Mouse (Mus musculus): ENCODE data around the gene Atp11a.

Gene Atp11a

GRCm38 (mm10) chr8:12772319-12772718 lies 15.5 kb downstream of the Atp11a start:
- DNase-seq (ENCODE audit: low spot score): no peak

- DNase-seq (ENCODE audit: low spot score): no peak
Measured at GRCm38 (mm10) chr8:12773914-12774313, 17.1 kb downstream of the Atp11a start.

GRCm38 (mm10) chr8:12774872-12775298 lies 18.1 kb downstream of the Atp11a start:
- no peak for DNase-seq (ENCODE audit: low spot score)

- DNase-seq (ENCODE audit: low spot score): no peak
Measured at GRCm38 (mm10) chr8:12775302-12775975, 18.6 kb downstream of the Atp11a start.

DNA sequence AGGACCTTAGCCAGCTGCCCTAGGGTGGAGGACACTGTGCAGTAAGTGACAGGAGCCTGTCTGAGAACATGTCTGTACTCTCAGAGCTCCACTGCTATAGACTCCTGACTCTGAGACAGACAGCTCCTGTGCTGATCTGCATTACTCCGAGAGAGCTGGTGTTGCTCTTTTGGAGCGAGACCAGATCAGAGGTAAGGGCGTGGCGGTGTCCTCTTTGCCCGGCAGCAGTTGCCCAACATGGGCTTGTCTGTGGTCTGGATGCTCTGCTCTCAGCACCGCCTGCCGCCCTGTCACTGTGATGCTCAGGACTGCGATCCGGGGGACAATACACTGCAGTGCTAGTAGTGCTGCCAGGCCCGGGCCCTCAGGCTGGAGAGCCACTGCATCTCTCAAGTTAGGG lies 19.4 kb downstream of the Atp11a start:
- no peak for DNase-seq (ENCODE audit: low spot score)

DNA sequence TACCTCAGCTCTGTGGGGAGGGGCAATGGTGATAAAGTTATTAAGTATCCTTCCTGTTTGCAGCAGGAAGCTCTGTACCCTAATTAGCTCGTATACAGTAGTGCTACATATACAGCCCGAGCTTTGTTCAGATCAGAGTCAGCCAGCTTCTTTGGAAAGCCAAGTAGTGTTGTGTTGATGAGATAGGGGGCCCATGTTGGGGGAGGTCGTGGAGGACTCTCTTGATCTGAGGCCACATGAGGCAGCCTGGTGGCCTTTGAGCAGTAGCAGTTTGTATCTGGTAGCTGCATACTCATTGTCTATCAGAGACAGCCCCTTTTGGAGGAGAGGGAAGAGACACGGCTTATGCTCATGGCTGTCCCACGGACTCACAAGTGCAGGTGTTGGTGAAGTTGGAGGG lies 20.4 kb downstream of the Atp11a start:
- no peak for DNase-seq (ENCODE audit: low spot score)

GRCm38 (mm10) chr8:12779541-12779940 lies 22.7 kb downstream of the Atp11a start:
- no peak for DNase-seq (ENCODE audit: low spot score)

DNA sequence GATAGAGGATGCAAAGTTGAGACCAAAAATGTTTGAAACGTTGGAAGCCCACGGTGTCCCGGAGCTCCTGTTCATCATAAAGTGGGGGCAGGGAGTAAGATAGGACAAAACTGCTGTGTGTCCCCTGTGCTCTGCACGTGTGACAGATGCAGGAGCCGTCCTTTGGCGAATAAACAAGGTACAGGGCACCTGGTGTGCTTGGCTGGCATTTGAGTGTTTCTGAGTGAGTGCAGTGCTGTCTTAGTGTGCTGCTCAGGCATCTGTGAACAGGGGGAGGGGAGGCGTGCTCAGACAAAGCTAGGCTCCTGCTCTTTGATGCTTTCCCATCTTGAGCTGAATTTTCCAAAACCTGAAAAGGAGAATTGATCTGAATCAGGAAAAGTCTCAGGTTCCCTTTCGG lies 28.7 kb downstream of the Atp11a start:
- DNase-seq (ENCODE audit: low spot score): no peak

GRCm38 (mm10) chr8:12786261-12786957 lies 29.6 kb downstream of the Atp11a start:
- DNase-seq (ENCODE audit: low spot score): no peak

- no peak for DNase-seq (ENCODE audit: low spot score)
Measured at GRCm38 (mm10) chr8:12786958-12787301, 30.1 kb downstream of the Atp11a start.

GRCm38 (mm10) chr8:12787427-12787826 lies 30.6 kb downstream of the Atp11a start:
- DNase-seq (ENCODE audit: low spot score): no peak

GRCm38 (mm10) chr8:12788695-12789094 lies 31.9 kb downstream of the Atp11a start:
- DNase-seq (ENCODE audit: low spot score): no peak

- no peak for DNase-seq (ENCODE audit: low spot score)
Measured at GRCm38 (mm10) chr8:12795011-12795671, 38.3 kb downstream of the Atp11a start.

- DNase-seq (ENCODE audit: low spot score): no peak
Measured at GRCm38 (mm10) chr8:12799099-12799498, 42.3 kb downstream of the Atp11a start.

- no peak for DNase-seq (ENCODE audit: low spot score)
Measured at GRCm38 (mm10) chr8:12799832-12800231, 43.0 kb downstream of the Atp11a start.

GRCm38 (mm10) chr8:12800246-12800645 lies 43.4 kb downstream of the Atp11a start:
- no peak for DNase-seq (ENCODE audit: low spot score)

- no peak for DNase-seq (ENCODE audit: low spot score)
Measured at GRCm38 (mm10) chr8:12801586-12801985, 44.8 kb downstream of the Atp11a start.

GRCm38 (mm10) chr8:12803121-12803520 lies 46.3 kb downstream of the Atp11a start:
- DNase-seq (ENCODE audit: low spot score): no peak

GRCm38 (mm10) chr8:12804909-12805308 lies 48.1 kb downstream of the Atp11a start:
- DNase-seq (ENCODE audit: low spot score): no peak

GRCm38 (mm10) chr8:12805569-12805968 lies 48.8 kb downstream of the Atp11a start:
- DNase-seq (ENCODE audit: low spot score): no peak

- no peak for DNase-seq (ENCODE audit: low spot score)
Measured at GRCm38 (mm10) chr8:12808018-12808417, 51.2 kb downstream of the Atp11a start.

DNA sequence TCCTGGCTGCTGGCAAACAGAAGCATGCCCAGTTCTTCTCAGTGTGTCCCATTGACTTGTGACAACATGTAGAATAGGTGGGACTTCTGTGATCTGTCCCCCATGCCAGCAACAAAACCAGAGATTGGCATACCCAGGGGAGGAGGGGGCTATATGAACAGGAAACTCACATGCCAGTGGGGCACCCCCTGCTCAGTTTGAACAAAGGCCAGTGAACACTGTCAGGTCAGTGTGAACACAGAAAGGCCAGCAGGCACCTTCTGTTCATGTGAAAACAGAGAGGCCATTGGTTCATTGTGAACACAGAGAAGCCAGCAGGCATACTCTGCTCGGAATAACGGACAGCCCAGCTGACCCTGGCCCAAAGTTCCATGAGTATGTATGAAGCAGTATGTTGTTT lies 52.7 kb downstream of the Atp11a start:
- DNase-seq (ENCODE audit: low spot score): no peak

DNA sequence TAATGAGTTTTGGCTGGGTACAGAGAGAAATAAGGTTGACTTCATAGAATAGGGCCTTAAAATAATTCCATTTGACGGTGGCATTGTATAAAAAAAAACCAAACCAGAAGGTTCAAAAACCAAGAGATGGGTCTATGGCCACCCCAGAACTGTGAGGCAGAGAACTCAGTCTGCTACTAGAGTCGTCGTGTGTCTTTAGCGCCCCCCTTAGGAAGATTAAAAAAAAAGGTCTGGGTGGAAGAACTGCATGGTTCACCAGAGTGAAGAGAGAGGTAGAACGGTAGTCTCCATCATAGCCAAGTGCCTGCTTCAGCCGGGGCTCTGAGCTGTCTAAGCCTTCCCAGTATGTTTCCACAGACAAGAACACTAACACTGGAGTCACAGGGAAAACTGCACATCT lies 54.4 kb downstream of the Atp11a start:
- no peak for DNase-seq (ENCODE audit: low spot score)

Measured in T-cell, adult 2 months (primary cell).